8 mouse cellular contexts compared by ENCODE assay signal in genomic region chrX:134963305-134964094, GRCm38 (mm10). TPM values are rescaled to one million over a fixed set of nuclear protein-coding genes. Genes with fewer than 3 reads are reported as not detected.
DNase-seq lines count a peak whose midpoint lies in the region; ATAC-seq lines count a peak whose summit lies in the region.

No protein-coding gene starts in this region.

- peak overlapping the region; percentile 51 for H3K4me2 ChIP-seq in hindbrain, embryonic 15.5 days

- H3K27me3 ChIP-seq in hindbrain, embryonic 15.5 days = no peaks in the 10 kb centered on the region

- DNase-seq in cerebellum, postnatal 25 days = peak; percentile 49 to 75
- peak; percentile 26 for DNase-seq in gastrocnemius, adult 18-20 months (ENCODE audit: low spot score)
- DNase-seq in left cerebral cortex, adult 11 months (ENCODE audit: low spot score) = peak; percentile 45
- DNase-seq in lung, postnatal 14 days = peak; percentile 49
- peak; percentile 67 for DNase-seq in retina, embryonic 14.5 days (ENCODE audit: low spot score)
- peak; percentile 68 for DNase-seq in thymus, postnatal 14 days

- peak; percentile 92 for ATAC-seq in activated CD4-positive, CD25-positive, alpha-beta regulatory T cell, adult 4 months
- peak; percentile 92 for ATAC-seq in hindbrain, embryonic 15.5 days (ENCODE audit: low FRiP score, low read depth)

- H3K4me3 ChIP-seq in hindbrain, embryonic 15.5 days = peak overlapping the region; percentile 33

- no peaks in the 10 kb centered on the region for H3K4me1 ChIP-seq in hindbrain, embryonic 15.5 days (replicated peaks)

- no peaks in the 10 kb centered on the region for H3K36me3 ChIP-seq in hindbrain, embryonic 15.5 days

- H3K27ac ChIP-seq in hindbrain, embryonic 15.5 days (replicated peaks) = no peak overlapping the region

- 55% methylated on average over 39 of the region's 53 CpGs for WGBS in hindbrain, embryonic 15.5 days

- H3K9me3 ChIP-seq in hindbrain, embryonic 15.5 days = no peaks in the 10 kb centered on the region

- H3K9ac ChIP-seq in hindbrain, embryonic 15.5 days = 0 out of 2 replicates have a peak overlapping the region, but pooled peaks have one; percentile 22

RNA-seq across cellular contexts. Expression of gene Nxf2, which starts 1.1 kb away (rescaled TPM):
- under 1 TPM in 1 of 2 experiments, not detected in 1; 0.25 TPM for polyA plus RNA-seq in activated CD4-positive, CD25-positive, alpha-beta regulatory T cell, adult 4 months (2017; shearing (Covaris generic))
- not detected for total RNA-seq in gastrocnemius, adult 18-20 months (2021)
- 0.12 and 0.32 TPM in 2 replicates for polyA plus RNA-seq in hindbrain, embryonic 15.5 days (2015; fragmentation: Nextera tagmentation; extraction: Ambion mirVana)

RNA-seq across cellular contexts. Expression of gene Zmat1, which starts 45.5 kb away (rescaled TPM):
- 1 to 10 TPM; 5.2 to 5.8 TPM for polyA plus RNA-seq in activated CD4-positive, CD25-positive, alpha-beta regulatory T cell, adult 4 months (2017; shearing (Covaris generic))
- total RNA-seq in gastrocnemius, adult 18-20 months (2021) = 1 to 10 TPM in 1 of 2 experiments, under 1 TPM in 1; 0.95 to 1.2 TPM
- polyA plus RNA-seq in hindbrain, embryonic 15.5 days (2015; fragmentation: Nextera tagmentation; extraction: Ambion mirVana) = 10.5 and 10.8 TPM in 2 replicates
